Mouse (Mus musculus) spleen, postnatal 4 days (tissue): ENCODE data around the gene Grik5.
"Not testable (repeated sequence)": the region's sequence is repeated elsewhere in the genome, so short reads cannot be mapped to it uniquely, and the experiment has no call there.

Experiments
- DNase-seq, 2 experiments: peaks; one replicate each; pipeline ENCODE4 v3.0.0; 2022; ENCODE audit warnings: low spot score in 2 of 2

Grik5 gene

GRCm38 (mm10) chr7:25079496-25080026 is 7.4 kb upstream of the Grik5 start:
- no peak for DNase-seq

GRCm38 (mm10) chr7:25077414-25077755 is 5.2 kb upstream of the Grik5 start:
- DNase-seq = no peak

GRCm38 (mm10) chr7:25076663-25077413 is 4.7 kb upstream of the Grik5 start:
- peak; percentile 97 for DNase-seq

- no peak for DNase-seq
Observed at GRCm38 (mm10) chr7:25076296-25076662, 4.1 kb upstream of the Grik5 start.

GRCm38 (mm10) chr7:25073924-25074323 is 1.8 kb upstream of the Grik5 start:
- no peak for DNase-seq

GRCm38 (mm10) chr7:25072716-25073390 is 707 bp upstream of the Grik5 start:
- DNase-seq = peak in 1 of 2 experiments; percentile 21

GRCm38 (mm10) chr7:25068724-25069123 is 3.4 kb downstream of the Grik5 start:
- no peak for DNase-seq

GRCm38 (mm10) chr7:25067909-25068656 is 4.1 kb downstream of the Grik5 start:
- DNase-seq = no peak

- no peak for DNase-seq
Observed at GRCm38 (mm10) chr7:25067338-25067737, 4.8 kb downstream of the Grik5 start.

GRCm38 (mm10) chr7:25063900-25064299 is 8.2 kb downstream of the Grik5 start:
- no peak for DNase-seq

GRCm38 (mm10) chr7:25063346-25063745 is 8.8 kb downstream of the Grik5 start:
- DNase-seq = no peak

GRCm38 (mm10) chr7:25058836-25059235 is 13.3 kb downstream of the Grik5 start:
- DNase-seq = no peak

- DNase-seq = no peak
Observed at GRCm38 (mm10) chr7:25058394-25058793, 13.8 kb downstream of the Grik5 start.

GRCm38 (mm10) chr7:25057888-25058287 is 14.3 kb downstream of the Grik5 start:
- no peak for DNase-seq

- no peak for DNase-seq
Observed at GRCm38 (mm10) chr7:25056951-25057350, 15.2 kb downstream of the Grik5 start.

GRCm38 (mm10) chr7:25052587-25052986 is 19.6 kb downstream of the Grik5 start:
- DNase-seq = no peak

- DNase-seq = no peak
Observed at GRCm38 (mm10) chr7:25049295-25049930, 22.7 kb downstream of the Grik5 start.

- no peak for DNase-seq
Observed at GRCm38 (mm10) chr7:25047363-25047762, 24.8 kb downstream of the Grik5 start.

GRCm38 (mm10) chr7:25044599-25044998 is 27.5 kb downstream of the Grik5 start:
- DNase-seq = not testable (repeated sequence)

- DNase-seq = no peak
Observed at GRCm38 (mm10) chr7:25041921-25042320, 30.2 kb downstream of the Grik5 start.

GRCm38 (mm10) chr7:25035916-25036315 is 36.2 kb downstream of the Grik5 start:
- DNase-seq = peak; percentile 59 to 90

GRCm38 (mm10) chr7:25034796-25035195 is 37.4 kb downstream of the Grik5 start:
- no peak for DNase-seq
